Mouse (Mus musculus): ENCODE results near the gene 3425401B19Rik. TPM values are rescaled to one million over a fixed set of nuclear protein-coding genes. Genes with fewer than 3 reads are reported as not detected.

Gene 3425401B19Rik
- 0.55 and 2.2 TPM in 2 replicates for polyA plus RNA-seq (2012; rRNA removed)

- TF ChIP-seq CTCF (IDR thresholded peaks at IDR 0.05; ENCODE audit: insufficient read depth, low read length): no peak
- TF ChIP-seq POLR2A (IDR thresholded peaks at IDR 0.05; ENCODE audit: borderline replicate concordance, extremely low read depth, low read depth, low read length): no peak
- H3K4me3 ChIP-seq (replicated peaks; ENCODE audit: extremely low read depth, low read depth, low read length): peak within 1 kb of the TSS; percentile 4
- WGBS: 33% methylated on average over 16 of the region's 16 CpGs
- H3K4me1 ChIP-seq (ENCODE audit: control insufficient read depth, insufficient read depth, low read length): peaks cover 2% of the 10 kb centered on the region; the same call in 1 of the 2 replicates
- DNase-seq: no peak
Measured at GRCm38 (mm10) chr14:32685124-32685826, at the start of gene 3425401B19Rik. Gene 3425401B19Rik, minus strand, starts transcription at chr14:32685293.

- DNase-seq: no peak
- no peaks in the 10 kb centered on the region for H3K4me1 ChIP-seq (ENCODE audit: control insufficient read depth, insufficient read depth, low read length)
- no peak overlapping the region for H3K4me3 ChIP-seq (replicated peaks; ENCODE audit: extremely low read depth, low read depth, low read length)
- TF ChIP-seq CTCF (IDR thresholded peaks at IDR 0.05; ENCODE audit: insufficient read depth, low read length): no peak
- no peak for TF ChIP-seq POLR2A (IDR thresholded peaks at IDR 0.05; ENCODE audit: borderline replicate concordance, extremely low read depth, low read depth, low read length)
- WGBS: 39% methylated on average over 6 of the region's 6 CpGs
Measured at GRCm38 (mm10) chr14:32732961-32733360, 47.9 kb upstream of the 3425401B19Rik start.

GRCm38 (mm10) chr14:32726864-32727263, 41.8 kb upstream of the 3425401B19Rik start:
- TF ChIP-seq POLR2A (IDR thresholded peaks at IDR 0.05; ENCODE audit: borderline replicate concordance, extremely low read depth, low read depth, low read length) (no peak), CTCF (IDR thresholded peaks at IDR 0.05; ENCODE audit: insufficient read depth, low read length) (no peak)
- H3K4me3 ChIP-seq (replicated peaks; ENCODE audit: extremely low read depth, low read depth, low read length): no peak overlapping the region
- no peaks in the 10 kb centered on the region for H3K4me1 ChIP-seq (ENCODE audit: control insufficient read depth, insufficient read depth, low read length)
- no peak for DNase-seq

GRCm38 (mm10) chr14:32721461-32721860, 36.4 kb upstream of the 3425401B19Rik start:
- no peaks in the 10 kb centered on the region for H3K4me1 ChIP-seq (ENCODE audit: control insufficient read depth, insufficient read depth, low read length)
- no peak overlapping the region for H3K4me3 ChIP-seq (replicated peaks; ENCODE audit: extremely low read depth, low read depth, low read length)
- WGBS: 48% methylated on average over 1 of the region's 1 CpGs
- TF ChIP-seq CTCF (IDR thresholded peaks at IDR 0.05; ENCODE audit: insufficient read depth, low read length) (no peak), POLR2A (IDR thresholded peaks at IDR 0.05; ENCODE audit: borderline replicate concordance, extremely low read depth, low read depth, low read length) (no peak)
- DNase-seq: no peak

- no peak for DNase-seq
- WGBS: 76% methylated on average over 6 of the region's 6 CpGs
- no peak overlapping the region for H3K4me3 ChIP-seq (replicated peaks; ENCODE audit: extremely low read depth, low read depth, low read length)
- TF ChIP-seq CTCF (IDR thresholded peaks at IDR 0.05; ENCODE audit: insufficient read depth, low read length): no peak
- TF ChIP-seq POLR2A (IDR thresholded peaks at IDR 0.05; ENCODE audit: borderline replicate concordance, extremely low read depth, low read depth, low read length): no peak
- no peaks in the 10 kb centered on the region for H3K4me1 ChIP-seq (ENCODE audit: control insufficient read depth, insufficient read depth, low read length)
Measured at GRCm38 (mm10) chr14:32716763-32717439, 31.8 kb upstream of the 3425401B19Rik start.

GRCm38 (mm10) chr14:32715489-32715888, 30.4 kb upstream of the 3425401B19Rik start:
- Histone ChIP-seq H3K4me3 (replicated peaks; ENCODE audit: extremely low read depth, low read depth, low read length) (no peak overlapping the region), H3K4me1 (ENCODE audit: control insufficient read depth, insufficient read depth, low read length) (no peaks in the 10 kb centered on the region)
- TF ChIP-seq POLR2A (IDR thresholded peaks at IDR 0.05; ENCODE audit: borderline replicate concordance, extremely low read depth, low read depth, low read length) (no peak), CTCF (IDR thresholded peaks at IDR 0.05; ENCODE audit: insufficient read depth, low read length) (no peak)
- WGBS: 84% methylated on average over 2 of the region's 2 CpGs
- no peak for DNase-seq

- no peak overlapping the region for H3K4me3 ChIP-seq (replicated peaks; ENCODE audit: extremely low read depth, low read depth, low read length)
- TF ChIP-seq CTCF (IDR thresholded peaks at IDR 0.05; ENCODE audit: insufficient read depth, low read length): no peak
- TF ChIP-seq POLR2A (IDR thresholded peaks at IDR 0.05; ENCODE audit: borderline replicate concordance, extremely low read depth, low read depth, low read length): no peak
- DNase-seq: no peak
- H3K4me1 ChIP-seq (ENCODE audit: control insufficient read depth, insufficient read depth, low read length): no peaks in the 10 kb centered on the region
- WGBS: 83% methylated on average over 6 of the region's 6 CpGs
Measured at GRCm38 (mm10) chr14:32715076-32715475, 30.0 kb upstream of the 3425401B19Rik start.

- TF ChIP-seq POLR2A (IDR thresholded peaks at IDR 0.05; ENCODE audit: borderline replicate concordance, extremely low read depth, low read depth, low read length) (no peak), CTCF (IDR thresholded peaks at IDR 0.05; ENCODE audit: insufficient read depth, low read length) (no peak)
- WGBS: 90% methylated on average over 6 of the region's 6 CpGs
- Histone ChIP-seq H3K4me3 (replicated peaks; ENCODE audit: extremely low read depth, low read depth, low read length) (no peak overlapping the region), H3K4me1 (ENCODE audit: control insufficient read depth, insufficient read depth, low read length) (no peaks in the 10 kb centered on the region)
- DNase-seq: no peak
Measured at GRCm38 (mm10) chr14:32709861-32710260, 24.8 kb upstream of the 3425401B19Rik start.

GRCm38 (mm10) chr14:32708756-32709155, 23.7 kb upstream of the 3425401B19Rik start:
- no peaks in the 10 kb centered on the region for H3K4me1 ChIP-seq (ENCODE audit: control insufficient read depth, insufficient read depth, low read length)
- no peak for DNase-seq
- TF ChIP-seq CTCF (IDR thresholded peaks at IDR 0.05; ENCODE audit: insufficient read depth, low read length) (no peak), POLR2A (IDR thresholded peaks at IDR 0.05; ENCODE audit: borderline replicate concordance, extremely low read depth, low read depth, low read length) (no peak)
- no peak overlapping the region for H3K4me3 ChIP-seq (replicated peaks; ENCODE audit: extremely low read depth, low read depth, low read length)
- WGBS: 50% methylated on average over 7 of the region's 7 CpGs

GRCm38 (mm10) chr14:32707938-32708337, 22.8 kb upstream of the 3425401B19Rik start:
- Histone ChIP-seq H3K4me3 (replicated peaks; ENCODE audit: extremely low read depth, low read depth, low read length) (no peak overlapping the region), H3K4me1 (ENCODE audit: control insufficient read depth, insufficient read depth, low read length) (no peaks in the 10 kb centered on the region)
- whole genome bisulfite sequencing: 50% methylated on average over 8 of the region's 8 CpGs
- DNase-seq: no peak
- no peak for TF ChIP-seq CTCF (IDR thresholded peaks at IDR 0.05; ENCODE audit: insufficient read depth, low read length)
- TF ChIP-seq POLR2A (IDR thresholded peaks at IDR 0.05; ENCODE audit: borderline replicate concordance, extremely low read depth, low read depth, low read length): no peak
